Mouse (Mus musculus) forebrain, embryonic 13.5 days (tissue): ENCODE measurements around the gene Ell. TPM values are rescaled to one million over a fixed set of nuclear protein-coding genes. Genes with fewer than 3 reads are reported as not detected.
A peak's percentile ranks its signal among the peaks of the same experiment; 100 is the strongest.

Experiments used
- ATAC-seq: fragments of 200-750 bp; cut with Nextera tagmentation; 2 replicates; pipeline ENCODE4 v1.8.0; 2017
- H3K27ac ChIP-seq: fragments of 300-500 bp; sonication (generic); 2 replicates; pipeline ENCODE4 v1.5.1; 2015; ENCODE audit warnings: inconsistent platforms, mild to moderate bottlenecking, moderate library complexity
- H3K27me3 ChIP-seq: fragments of 300-500 bp; sonication (generic); 2 replicates; pipeline ENCODE4 v1.6.1; 2015; ENCODE audit warnings: mild to moderate bottlenecking, inconsistent platforms
- H3K36me3 ChIP-seq: fragments of 300-500 bp; sonication (generic); 2 replicates; pipeline ENCODE4 v1.6.1; 2015; ENCODE audit warnings: mild to moderate bottlenecking, inconsistent platforms; ENCODE audit not compliant: poor library complexity, severe bottlenecking
- H3K4me1 ChIP-seq: fragments of 300-500 bp; sonication (generic); 2 replicates; pipeline ENCODE4 v1.6.1; 2015; ENCODE audit warnings: inconsistent platforms
- H3K4me2 ChIP-seq: fragments of 300-500 bp; sonication (generic); 2 replicates; pipeline ENCODE4 v1.6.1; 2015; ENCODE audit warnings: inconsistent platforms, mild to moderate bottlenecking, moderate library complexity
- H3K4me3 ChIP-seq: fragments of 300-500 bp; sonication (generic); 2 replicates; pipeline ENCODE4 v1.5.1; 2015; ENCODE audit warnings: mild to moderate bottlenecking, inconsistent platforms
- H3K9ac ChIP-seq: fragments of 300-500 bp; sonication (generic); 2 replicates; pipeline ENCODE4 v1.6.1; 2015; ENCODE audit warnings: mild to moderate bottlenecking, inconsistent platforms
- H3K9me3 ChIP-seq: fragments of 300-500 bp; sonication (generic); replicated peaks from 2 replicates; pipeline ENCODE4 v1.6.1; 2016; ENCODE audit warnings: inconsistent platforms
- WGBS: fragments of 180-500 bp; shearing (Covaris S2); methylation state at CpG from one replicate; pipeline ENCODE4 v1.1.7; 2015; 5-methylcytosine and 5-hydroxymethylcytosine counted together
- polyA plus RNA-seq: library from polyadenylated mRNA; unstranded; fragments of >200 nt; fragmentation: Nextera tagmentation; extraction: Ambion mirVana; gene quantifications from 2 replicates; pipeline ENCODE4 v1.2.1, GENCODE M21; 2015

Gene Ell
- 16.5 and 16.6 TPM in 2 replicates for polyA plus RNA-seq

- WGBS, result under 1% methylated on average over 58 of the region's 58 CpGs
- peaks cover 29% of the 10 kb centered on the region for H3K36me3 ChIP-seq
- H3K9me3 ChIP-seq, result no peaks in the 10 kb centered on the region
- H3K4me2 ChIP-seq, result peak within 1 kb of the TSS; percentile 97
- peak within 1 kb of the TSS; percentile 81 for H3K4me3 ChIP-seq
- peaks cover 33% of the 10 kb centered on the region for H3K4me1 ChIP-seq
- H3K27ac ChIP-seq, result peak within 1 kb of the TSS; percentile 93
- no peaks in the 10 kb centered on the region for H3K27me3 ChIP-seq
- peak; percentile 90 for ATAC-seq
- peak within 1 kb of the TSS; percentile 91 for H3K9ac ChIP-seq
Observed at GRCm38 (mm10) chr8:70539077-70539813, at the start of gene Ell. Gene Ell (plus strand): TSS chr8:70539457.

- peak overlapping the region; percentile 10; the same call in 1 of the 2 replicates for H3K4me3 ChIP-seq
- H3K9ac ChIP-seq, result 0 out of 2 replicates have a peak overlapping the region, but pooled peaks have one; percentile 0
- H3K4me1 ChIP-seq, result peaks cover 62% of the 10 kb centered on the region
Observed at GRCm38 (mm10) chr8:70489576-70489975, 49.7 kb upstream of the Ell start.

GRCm38 (mm10) chr8:70490061-70490879, 49.0 kb upstream of the Ell start:
- H3K4me1 ChIP-seq, result peaks cover 69% of the 10 kb centered on the region
- no peak overlapping the region for H3K4me3 ChIP-seq
- no peak overlapping the region; the same call in 1 of the 2 replicates for H3K9ac ChIP-seq
- ATAC-seq, result no peak
- no peak overlapping the region for H3K4me2 ChIP-seq
- H3K27me3 ChIP-seq, result peaks cover 98% of the 10 kb centered on the region
- H3K27ac ChIP-seq, result no peak overlapping the region
- 6% methylated on average over 10 of the region's 10 CpGs for WGBS
- H3K36me3 ChIP-seq, result no peaks in the 10 kb centered on the region
- H3K9me3 ChIP-seq, result no peaks in the 10 kb centered on the region

More at GRCm38 (mm10) chr8:70489576-70489975, 49.7 kb upstream of the Ell start:
- ATAC-seq, result no peak
- Histone ChIP-seq H3K27me3 (peaks cover 98% of the 10 kb centered on the region), H3K27ac (no peak overlapping the region), H3K9me3 (no peaks in the 10 kb centered on the region), H3K4me2 (peak overlapping the region; percentile 37), H3K36me3 (no peaks in the 10 kb centered on the region)
- under 1% methylated on average over 25 of the region's 41 CpGs for WGBS

- Histone ChIP-seq H3K4me1 (peaks cover 73% of the 10 kb centered on the region), H3K4me2 (no peak overlapping the region; the same call in 1 of the 2 replicates)
Observed at GRCm38 (mm10) chr8:70490880-70491495, 48.3 kb upstream of the Ell start.

GRCm38 (mm10) chr8:70492664-70493640, 46.3 kb upstream of the Ell start, which contains the start of gene Crlf1:
Gene Crlf1 (plus strand): TSS chr8:70493158.
- peak within 1 kb of the TSS; percentile 38 for H3K4me3 ChIP-seq
- no peak within 1 kb of the TSS for H3K27ac ChIP-seq
- under 1% methylated on average over 59 of the region's 93 CpGs for WGBS
- H3K36me3 ChIP-seq, result no peaks in the 10 kb centered on the region
- peaks cover 64% of the 10 kb centered on the region for H3K4me1 ChIP-seq
- peak within 1 kb of the TSS; percentile 61 for H3K4me2 ChIP-seq
- no peaks in the 10 kb centered on the region for H3K9me3 ChIP-seq
- H3K9ac ChIP-seq, result peak within 1 kb of the TSS; percentile 50
- H3K27me3 ChIP-seq, result peaks cover 100% of the 10 kb centered on the region
- 0 out of 2 replicates have a peak, but pooled peaks have one; percentile 19 for ATAC-seq

More at GRCm38 (mm10) chr8:70490880-70491495, 48.3 kb upstream of the Ell start:
- Histone ChIP-seq H3K9ac (peak overlapping the region; percentile 46; the same call in 1 of the 2 replicates), H3K36me3 (no peaks in the 10 kb centered on the region), H3K4me3 (no peak overlapping the region), H3K27ac (no peak overlapping the region), H3K9me3 (no peaks in the 10 kb centered on the region), H3K27me3 (peaks cover 98% of the 10 kb centered on the region)
- 1% methylated on average over 20 of the region's 20 CpGs for WGBS
- no peak for ATAC-seq

- Histone ChIP-seq H3K9me3 (no peaks in the 10 kb centered on the region), H3K4me2 (peak overlapping the region; percentile 61), H3K4me3 (peak overlapping the region; percentile 38), H3K36me3 (no peaks in the 10 kb centered on the region), H3K27me3 (peaks cover 100% of the 10 kb centered on the region), H3K4me1 (peaks cover 55% of the 10 kb centered on the region), H3K27ac (no peak overlapping the region), H3K9ac (0 out of 2 replicates have a peak overlapping the region, but pooled peaks have one; percentile 50)
- WGBS, result 1% methylated on average over 47 of the region's 47 CpGs
- ATAC-seq, result no peak
Observed at GRCm38 (mm10) chr8:70493692-70494415, 45.4 kb upstream of the Ell start.

- 3% methylated on average over 26 of the region's 28 CpGs for WGBS
- peaks cover 100% of the 10 kb centered on the region for H3K27me3 ChIP-seq
- H3K9ac ChIP-seq, result no peak overlapping the region
- H3K27ac ChIP-seq, result no peak overlapping the region
- no peak for ATAC-seq
- peak overlapping the region; percentile 61; the same call in 1 of the 2 replicates for H3K4me2 ChIP-seq
- H3K4me1 ChIP-seq, result peaks cover 48% of the 10 kb centered on the region
- no peaks in the 10 kb centered on the region for H3K9me3 ChIP-seq
- H3K4me3 ChIP-seq, result peak overlapping the region; percentile 14
- H3K36me3 ChIP-seq, result no peaks in the 10 kb centered on the region
Observed at GRCm38 (mm10) chr8:70494416-70494945, 44.8 kb upstream of the Ell start.

GRCm38 (mm10) chr8:70495001-70495770, 44.1 kb upstream of the Ell start:
- Histone ChIP-seq H3K4me3 (peak overlapping the region; percentile 9; the same call in 1 of the 2 replicates), H3K4me1 (peaks cover 45% of the 10 kb centered on the region), H3K27ac (no peak overlapping the region), H3K27me3 (peaks cover 100% of the 10 kb centered on the region), H3K4me2 (0 out of 2 replicates have a peak overlapping the region, but pooled peaks have one; percentile 61), H3K9ac (no peak overlapping the region), H3K36me3 (no peaks in the 10 kb centered on the region), H3K9me3 (no peaks in the 10 kb centered on the region)
- 2% methylated on average over 19 of the region's 21 CpGs for WGBS
- ATAC-seq, result 0 out of 2 replicates have a peak, but pooled peaks have one; percentile 25

- no peak overlapping the region for H3K9ac ChIP-seq
- H3K27me3 ChIP-seq, result peaks cover 100% of the 10 kb centered on the region
Observed at GRCm38 (mm10) chr8:70495771-70496062, 43.5 kb upstream of the Ell start.

More at GRCm38 (mm10) chr8:70495771-70496062, 43.5 kb upstream of the Ell start:
- WGBS, result 6% methylated on average over 12 of the region's 12 CpGs
- ATAC-seq, result no peak
- H3K4me3 ChIP-seq, result 0 out of 2 replicates have a peak overlapping the region, but pooled peaks have one; percentile 9
- H3K36me3 ChIP-seq, result no peaks in the 10 kb centered on the region
- H3K4me2 ChIP-seq, result 0 out of 2 replicates have a peak overlapping the region, but pooled peaks have one; percentile 4
- H3K4me1 ChIP-seq, result peaks cover 46% of the 10 kb centered on the region
- H3K27ac ChIP-seq, result no peak overlapping the region
- no peaks in the 10 kb centered on the region for H3K9me3 ChIP-seq
